Mouse (Mus musculus) hindbrain, embryonic 11.5 days (tissue): ENCODE measurements around the gene Nrxn2. TPM values are rescaled to one million over a fixed set of nuclear protein-coding genes. Genes with fewer than 3 reads are reported as not detected.

Experiments
- ATAC-seq: fragments of 200-750 bp; cut with Nextera tagmentation; 2 replicates; pipeline ENCODE4 v1.8.0; 2017; ENCODE audit warnings: mild to moderate bottlenecking, moderate TSS enrichment, moderate library complexity; ENCODE audit not compliant: low FRiP score
- DNase-seq: peaks from one replicate; pipeline ENCODE4 v3.0.0-alpha.2; 2015; ENCODE audit warnings: low spot score
- H3K27ac ChIP-seq: fragments of 300-500 bp; sonication (generic); 2 replicates; pipeline ENCODE4 v1.5.1; 2014; ENCODE audit warnings: mild to moderate bottlenecking, low read depth, low read length
- H3K27me3 ChIP-seq: fragments of 300-500 bp; sonication (generic); 2 replicates; pipeline ENCODE4 v1.6.1; 2014; ENCODE audit warnings: mild to moderate bottlenecking, low read length, moderate library complexity, mixed read lengths; ENCODE audit not compliant: control insufficient read depth, insufficient read depth
- H3K36me3 ChIP-seq: fragments of 300-500 bp; sonication (generic); 2 replicates; pipeline ENCODE4 v1.6.1; 2014; ENCODE audit warnings: mild to moderate bottlenecking, low read length, moderate library complexity, mixed read lengths; ENCODE audit not compliant: control insufficient read depth, insufficient read depth
- H3K4me1 ChIP-seq: fragments of 300-500 bp; sonication (generic); replicated peaks from 2 replicates; pipeline ENCODE4 v1.6.1; 2014; ENCODE audit warnings: low read length, mixed read lengths; ENCODE audit not compliant: control insufficient read depth, insufficient read depth
- H3K4me2 ChIP-seq: fragments of 300-500 bp; sonication (generic); replicated peaks from 2 replicates; pipeline ENCODE4 v1.6.1; 2014; ENCODE audit warnings: mild to moderate bottlenecking, low read depth, low read length
- H3K4me3 ChIP-seq: fragments of 300-500 bp; sonication (generic); 2 replicates; pipeline ENCODE4 v1.5.1; 2014; ENCODE audit warnings: low read depth, low read length
- H3K9ac ChIP-seq: fragments of 300-500 bp; sonication (generic); 2 replicates; pipeline ENCODE4 v1.6.1; 2014; ENCODE audit warnings: low read depth, low read length
- H3K9me3 ChIP-seq: fragments of 300-500 bp; sonication (generic); 2 replicates; pipeline ENCODE4 v1.6.1; 2016; ENCODE audit warnings: low read length; ENCODE audit not compliant: control insufficient read depth
- whole genome bisulfite sequencing: fragments of 180-500 bp; shearing (Covaris S2); extraction: QIAGEN DNeasy Blood & Tissue Kit; methylation state at CpG from one replicate; pipeline ENCODE4 v1.1.7; 2014; 5-methylcytosine and 5-hydroxymethylcytosine counted together
- polyA plus RNA-seq: library from polyadenylated mRNA; unstranded; fragments of >200 nt; fragmentation: Nextera tagmentation; extraction: Ambion mirVana; gene quantifications from 2 replicates; pipeline ENCODE4 v1.2.1, GENCODE M21; 2014

Gene Nrxn2
- polyA plus RNA-seq, 1 experiment from 2014 or later: 14.3 TPM

DNA sequence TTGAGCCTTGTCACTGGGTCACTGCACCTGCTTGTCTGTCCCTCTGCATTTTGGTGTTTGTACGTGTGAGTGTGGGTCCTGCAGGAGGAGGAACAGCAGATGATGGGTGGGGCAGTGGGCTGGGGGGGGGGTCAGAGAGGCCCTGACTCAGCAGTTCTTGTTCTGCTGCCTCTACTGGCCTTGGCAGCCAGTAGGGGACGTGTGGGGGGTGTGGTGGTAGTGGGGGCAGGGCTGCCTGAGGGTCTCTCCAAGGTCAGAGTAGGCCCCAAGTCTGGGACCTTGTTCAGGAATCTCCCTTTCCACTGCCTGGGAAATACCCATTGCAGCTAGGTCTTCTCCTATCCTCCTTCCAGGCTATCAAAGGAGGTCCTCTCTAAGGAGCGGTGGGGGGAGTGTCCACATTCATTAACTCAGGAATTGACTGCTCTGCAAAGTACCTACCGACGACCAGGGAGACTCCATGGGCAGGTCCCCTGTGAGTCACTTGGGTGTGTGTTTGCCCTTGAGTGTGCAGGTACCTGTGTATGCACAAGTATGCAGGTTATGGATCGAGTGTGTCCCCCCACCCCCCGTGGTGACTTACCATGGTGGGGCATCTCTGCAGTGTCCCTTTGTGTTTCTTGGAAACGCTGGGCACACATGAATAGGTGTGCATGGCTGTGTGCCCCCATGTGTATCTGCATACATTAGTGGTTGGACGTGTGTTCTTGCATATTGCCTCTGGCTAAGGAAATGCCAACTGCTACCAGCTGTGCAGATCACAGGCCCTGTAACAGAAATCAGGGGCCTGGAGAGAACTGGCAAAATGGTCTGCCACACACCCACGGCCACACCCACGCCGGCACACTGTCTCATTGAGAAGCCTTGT is 1.4 kb upstream of the Nrxn2 start:
- DNase-seq (no peak), ATAC-seq (no peak)
- peaks cover 24% of the 10 kb centered on the region for H3K4me1 ChIP-seq
- WGBS: 67% methylated on average over 12 of the region's 12 CpGs
- H3K9ac ChIP-seq: peak overlapping the region; percentile 44; the same call in 1 of the 2 replicates
- peaks cover 29% of the 10 kb centered on the region for H3K27me3 ChIP-seq
- peak overlapping the region; percentile 68 for H3K27ac ChIP-seq
- peak overlapping the region; percentile 1; the same call in 1 of the 2 replicates for H3K4me2 ChIP-seq
- no peaks in the 10 kb centered on the region for H3K36me3 ChIP-seq
- H3K9me3 ChIP-seq: no peaks in the 10 kb centered on the region
- H3K4me3 ChIP-seq: no peak overlapping the region

DNA sequence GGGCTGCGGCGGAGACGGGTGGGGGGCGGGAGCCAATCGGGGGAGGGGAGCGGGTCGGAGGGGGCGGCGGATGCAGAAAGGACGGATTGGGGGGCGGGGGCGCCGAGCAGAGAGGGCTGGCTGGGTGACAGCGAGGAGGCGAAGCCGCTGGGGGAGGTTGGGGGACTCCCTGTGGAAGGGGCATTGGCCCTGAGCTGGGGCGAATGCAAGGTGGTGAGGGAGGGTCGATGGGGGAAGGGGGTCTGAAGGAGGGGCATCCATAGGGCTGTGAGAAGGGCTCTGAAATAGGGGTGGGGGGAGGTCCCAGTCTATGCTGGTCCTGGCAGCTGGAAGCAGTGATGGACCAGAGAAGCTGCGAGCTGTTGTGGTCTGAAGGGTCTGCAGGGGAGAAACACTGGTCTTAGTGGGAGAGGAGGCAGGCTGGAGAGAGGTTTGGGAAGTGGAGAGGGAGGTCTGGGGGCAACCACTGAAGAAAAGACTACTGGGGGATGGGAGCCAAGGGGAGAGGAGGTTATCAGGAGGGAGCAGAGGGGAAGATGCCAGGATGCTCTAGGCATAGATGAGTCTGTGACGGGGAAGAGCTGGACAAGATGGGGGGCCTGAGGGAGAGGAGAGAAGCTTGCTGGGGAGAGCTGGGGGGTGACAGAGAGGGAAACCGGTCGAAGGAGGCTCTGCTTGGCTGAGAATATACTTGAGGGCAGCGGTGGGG is 607 bp downstream of the Nrxn2 start:
- H3K4me1 ChIP-seq: peaks cover 24% of the 10 kb centered on the region
- peak overlapping the region; percentile 57 for H3K4me3 ChIP-seq
- H3K4me2 ChIP-seq: peak overlapping the region; percentile 89
- H3K27ac ChIP-seq: peak overlapping the region; percentile 75
- H3K36me3 ChIP-seq: no peaks in the 10 kb centered on the region
- H3K27me3 ChIP-seq: peaks cover 29% of the 10 kb centered on the region
- DNase-seq: no peak
- H3K9ac ChIP-seq: peak overlapping the region; percentile 66
- peak; percentile 20; the same call in 1 of the 2 replicates for ATAC-seq
- WGBS: 11% methylated on average over 13 of the region's 23 CpGs
- H3K9me3 ChIP-seq: no peaks in the 10 kb centered on the region

- DNase-seq (no peak), ATAC-seq (no peak)
- Histone ChIP-seq H3K36me3 (no peaks in the 10 kb centered on the region), H3K27me3 (peaks cover 29% of the 10 kb centered on the region), H3K9me3 (no peaks in the 10 kb centered on the region), H3K27ac (no peak overlapping the region), H3K9ac (peak overlapping the region; percentile 66), H3K4me1 (peaks cover 27% of the 10 kb centered on the region), H3K4me2 (peak overlapping the region; percentile 89), H3K4me3 (peak overlapping the region; percentile 57)
- 61% methylated on average over 9 of the region's 9 CpGs for WGBS
Observed at GRCm38 (mm10) chr19:6419805-6420310, 1.3 kb downstream of the Nrxn2 start.

GRCm38 (mm10) chr19:6420481-6421210 is 2.1 kb downstream of the Nrxn2 start:
- Histone ChIP-seq H3K36me3 (no peaks in the 10 kb centered on the region), H3K27me3 (peaks cover 30% of the 10 kb centered on the region), H3K9me3 (no peaks in the 10 kb centered on the region), H3K27ac (no peak overlapping the region), H3K4me2 (peak overlapping the region; percentile 89), H3K9ac (0 out of 2 replicates have a peak overlapping the region, but pooled peaks have one; percentile 7), H3K4me3 (peak overlapping the region; percentile 57; the same call in 1 of the 2 replicates), H3K4me1 (peaks cover 27% of the 10 kb centered on the region)
- DNase-seq (no peak), ATAC-seq (no peak)
- 57% methylated on average over 19 of the region's 19 CpGs for WGBS

GRCm38 (mm10) chr19:6421211-6421590 is 2.7 kb downstream of the Nrxn2 start:
- DNase-seq (no peak), ATAC-seq (no peak)
- no peak overlapping the region for H3K4me2 ChIP-seq
- no peak overlapping the region for H3K27ac ChIP-seq
- H3K36me3 ChIP-seq: no peaks in the 10 kb centered on the region
- H3K4me1 ChIP-seq: peaks cover 25% of the 10 kb centered on the region
- WGBS: 76% methylated on average over 9 of the region's 9 CpGs
- peaks cover 35% of the 10 kb centered on the region for H3K27me3 ChIP-seq
- H3K9ac ChIP-seq: no peak overlapping the region
- no peak overlapping the region for H3K4me3 ChIP-seq
- no peaks in the 10 kb centered on the region for H3K9me3 ChIP-seq

- DNase-seq: no peak
- 81% methylated on average over 7 of the region's 7 CpGs for whole genome bisulfite sequencing
- H3K4me3 ChIP-seq: no peak overlapping the region
- peaks cover 17% of the 10 kb centered on the region for H3K4me1 ChIP-seq
- H3K27ac ChIP-seq: no peak overlapping the region
- ATAC-seq: no peak
- H3K36me3 ChIP-seq: no peaks in the 10 kb centered on the region
- no peaks in the 10 kb centered on the region for H3K9me3 ChIP-seq
- no peak overlapping the region for H3K4me2 ChIP-seq
- peaks cover 43% of the 10 kb centered on the region for H3K27me3 ChIP-seq
- H3K9ac ChIP-seq: no peak overlapping the region
Observed at GRCm38 (mm10) chr19:6422014-6422413, 3.5 kb downstream of the Nrxn2 start.

DNA sequence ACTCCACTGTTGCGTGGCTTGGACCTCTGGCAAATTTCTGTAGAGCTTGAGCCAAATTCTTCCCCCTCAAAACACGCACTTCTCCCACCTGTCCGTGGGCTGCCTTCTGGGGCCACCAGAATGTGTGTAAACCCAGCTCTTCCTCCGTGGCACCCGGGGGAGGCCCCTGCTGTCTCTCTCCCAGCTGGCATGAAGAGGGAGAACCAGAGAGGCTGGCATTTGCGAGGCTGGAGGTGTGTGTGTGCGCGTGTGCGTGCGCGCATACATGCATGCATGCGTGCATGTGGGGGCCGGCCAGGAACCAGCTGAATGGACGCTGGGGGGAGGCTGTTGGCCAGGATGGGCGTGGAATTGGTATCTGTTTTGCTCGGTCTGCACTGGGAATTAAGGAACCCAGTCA is 4.7 kb downstream of the Nrxn2 start:
- no peaks in the 10 kb centered on the region for H3K36me3 ChIP-seq
- no peak for ATAC-seq
- peaks cover 56% of the 10 kb centered on the region for H3K27me3 ChIP-seq
- H3K9me3 ChIP-seq: no peaks in the 10 kb centered on the region
- H3K4me3 ChIP-seq: no peak overlapping the region
- H3K4me1 ChIP-seq: peaks cover 15% of the 10 kb centered on the region
- H3K9ac ChIP-seq: no peak overlapping the region
- 86% methylated on average over 16 of the region's 16 CpGs for WGBS
- H3K4me2 ChIP-seq: no peak overlapping the region
- DNase-seq: no peak
- no peak overlapping the region for H3K27ac ChIP-seq

DNA sequence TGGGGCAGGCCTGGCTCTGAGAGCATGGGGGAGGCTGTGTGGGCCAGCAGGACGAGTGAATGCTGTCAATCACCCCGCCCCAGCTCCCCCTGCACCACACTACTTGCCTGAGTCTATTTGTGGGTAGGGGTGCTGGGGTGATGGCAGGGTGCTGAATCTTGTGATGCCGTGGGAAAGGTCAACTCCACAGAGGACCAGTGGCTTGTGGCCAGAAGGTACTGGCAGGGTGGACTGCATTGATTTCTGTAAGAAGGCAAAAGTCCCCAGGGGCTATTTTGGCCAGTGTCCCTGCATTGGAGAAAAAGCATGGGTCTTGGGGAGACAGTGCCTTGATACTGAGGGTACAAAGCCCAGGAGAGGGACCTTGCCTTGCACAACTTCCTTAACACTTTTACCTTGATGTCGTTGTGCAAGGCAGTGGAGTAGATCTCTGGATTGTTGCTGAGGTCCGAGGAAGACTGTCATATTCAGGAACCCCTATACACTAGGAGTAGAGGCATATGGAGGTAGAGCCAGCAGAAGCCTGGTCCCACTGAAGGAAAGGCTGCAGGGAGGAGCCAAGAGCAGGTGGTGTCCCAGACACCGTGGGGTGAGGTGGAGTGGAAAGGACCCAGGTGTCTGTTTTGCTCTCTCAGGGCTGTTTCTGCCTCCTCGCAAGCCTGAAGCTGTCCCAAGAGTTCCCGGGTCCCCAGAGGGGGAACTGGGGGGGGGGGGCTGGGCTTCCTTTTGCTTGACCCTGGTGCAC is 5.8 kb downstream of the Nrxn2 start:
- WGBS: 64% methylated on average over 8 of the region's 8 CpGs
- no peak overlapping the region for H3K4me2 ChIP-seq

More for the DNA sequence above, 5.8 kb downstream of the Nrxn2 start:
- Histone ChIP-seq H3K27me3 (peaks cover 60% of the 10 kb centered on the region), H3K9me3 (no peaks in the 10 kb centered on the region), H3K9ac (no peak overlapping the region), H3K4me1 (peaks cover 22% of the 10 kb centered on the region), H3K36me3 (no peaks in the 10 kb centered on the region), H3K27ac (no peak overlapping the region), H3K4me3 (no peak overlapping the region)
- DNase-seq (no peak), ATAC-seq (no peak)
